Mouse (Mus musculus): ENCODE measurements around the gene Slc10a4. TPM values are rescaled to one million over a fixed set of nuclear protein-coding genes. Genes with fewer than 3 reads are reported as not detected.

The Slc10a4 gene
- polyA plus RNA-seq, 1 experiment from 2014 or later, result 0.71 TPM

Other genes starting within 250 kb of the Slc10a4 start
- 17.8 and 19.0 TPM in 2 replicates for gene Tec, start 138.4 kb upstream of the Slc10a4 start, polyA plus RNA-seq (2015; fragmentation: Nextera tagmentation; extraction: Ambion mirVana)
- 22.5 and 23.2 TPM in 2 replicates for gene Slain2, start 92.6 kb upstream of the Slc10a4 start, polyA plus RNA-seq (2015; fragmentation: Nextera tagmentation; extraction: Ambion mirVana)
- not detected in 2 replicates for gene Gm10135, start 32.2 kb upstream of the Slc10a4 start, polyA plus RNA-seq (2015; fragmentation: Nextera tagmentation; extraction: Ambion mirVana)
- gene Fryl, start 249.7 kb downstream of the Slc10a4 start, polyA plus RNA-seq (2015; fragmentation: Nextera tagmentation; extraction: Ambion mirVana), result 25.7 and 28.4 TPM in 2 replicates